Mouse (Mus musculus) testis, adult 2 months (tissue): ENCODE measurements around the gene Nrxn1.

Source experiments
- CTCF ChIP-seq: fragments of 200-500 bp; IDR thresholded peaks from 2 replicates; pipeline ENCODE4 v1.5.1; 2012; ENCODE audit warnings: low read depth, mild to moderate bottlenecking, inconsistent platforms, low read length, moderate library complexity; ENCODE audit not compliant: control insufficient read depth, insufficient read depth, insufficient replicate concordance
- POLR2A ChIP-seq: fragments of 200-500 bp; IDR thresholded peaks from 2 replicates; pipeline ENCODE4 v1.6.1; 2012; ENCODE audit warnings: low read depth, mild to moderate bottlenecking, inconsistent platforms, low read length, moderate library complexity; ENCODE audit not compliant: control insufficient read depth

DNA sequence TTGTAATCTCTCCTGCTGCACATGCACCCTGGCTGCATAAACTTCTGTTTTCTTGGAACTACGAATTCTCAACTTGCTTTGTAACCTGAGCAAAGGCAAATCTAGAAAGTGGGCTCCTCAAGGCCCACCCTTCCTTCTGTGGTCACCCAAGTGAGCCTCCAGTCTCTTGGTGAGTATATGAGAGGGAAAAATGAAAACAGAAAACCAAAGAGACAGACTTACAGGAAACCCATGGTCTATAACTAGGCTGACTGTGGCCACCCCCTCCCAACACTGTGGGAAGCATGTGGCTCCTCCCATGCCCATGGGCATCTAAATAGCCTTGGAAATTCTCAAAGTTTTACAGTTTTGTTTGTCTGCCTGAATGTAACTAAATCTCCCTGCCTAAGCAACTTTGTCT is 390.2 kb downstream of the Nrxn1 start:
- TF ChIP-seq POLR2A (no peak), CTCF (no peak)
